Mouse (Mus musculus) heart, postnatal 0 days (tissue): ENCODE results near the gene Bloc1s4. TPM values are rescaled to one million over a fixed set of nuclear protein-coding genes. Genes with fewer than 3 reads are reported as not detected.

Experiments
- ATAC-seq: fragments of 200-750 bp; cut with Nextera tagmentation; 2 replicates; pipeline ENCODE4 v1.8.0; 2017; ENCODE audit warnings: low read depth, moderate number of reproducible peaks, moderate library complexity; ENCODE audit not compliant: insufficient read depth
- DNase-seq: peaks from one replicate; pipeline ENCODE4 v3.0.0-alpha.2; 2016; ENCODE audit warnings: low spot score
- H3K27ac ChIP-seq: fragments of 300-500 bp; sonication (generic); 2 replicates; pipeline ENCODE4 v1.5.1; 2014; ENCODE audit warnings: low read depth, mild to moderate bottlenecking
- H3K27me3 ChIP-seq: fragments of 300-500 bp; sonication (generic); 2 replicates; pipeline ENCODE4 v1.6.1; 2014; ENCODE audit warnings: low read length, mixed read lengths; ENCODE audit not compliant: control insufficient read depth, insufficient read depth
- H3K36me3 ChIP-seq: fragments of 300-500 bp; sonication (generic); replicated peaks from 2 replicates; pipeline ENCODE4 v1.6.1; 2014; ENCODE audit warnings: low read length, mixed read lengths; ENCODE audit not compliant: control insufficient read depth, insufficient read depth
- H3K4me1 ChIP-seq: fragments of 300-500 bp; sonication (generic); 2 replicates; pipeline ENCODE4 v1.6.1; 2014; ENCODE audit warnings: antibody characterized with exemption; ENCODE audit not compliant: control insufficient read depth, insufficient read depth
- H3K4me2 ChIP-seq: fragments of 300-500 bp; sonication (generic); 2 replicates; pipeline ENCODE4 v1.6.1; 2014; ENCODE audit warnings: low read depth, mild to moderate bottlenecking, low read length, moderate library complexity
- H3K4me3 ChIP-seq: fragments of 300-500 bp; sonication (generic); 2 replicates; pipeline ENCODE4 v1.5.1; 2014; ENCODE audit warnings: low read depth, low read length
- H3K9ac ChIP-seq: fragments of 300-500 bp; sonication (generic); replicated peaks from 2 replicates; pipeline ENCODE4 v1.6.1; 2014; ENCODE audit warnings: low read depth, low read length, mixed read lengths
- H3K9me3 ChIP-seq: fragments of 300-500 bp; sonication (generic); replicated peaks from 2 replicates; pipeline ENCODE4 v1.6.1; 2016; ENCODE audit warnings: low read length; ENCODE audit not compliant: control insufficient read depth
- CTCF ChIP-seq: IDR thresholded peaks from 2 replicates; pipeline ENCODE4 v1.5.1; 2016; ENCODE audit warnings: antibody characterized with exemption, control low read depth, low read depth
- EP300 ChIP-seq: IDR thresholded peaks from 2 replicates; pipeline ENCODE4 v1.6.1; 2016; ENCODE audit warnings: antibody characterized with exemption, low read depth
- WGBS: fragments of 180-500 bp; shearing (Covaris S2); extraction: QIAGEN DNeasy Blood & Tissue Kit; methylation state at CpG from one replicate; pipeline ENCODE4 v1.1.7; 2014; 5-methylcytosine and 5-hydroxymethylcytosine counted together
- polyA plus RNA-seq: library from polyadenylated mRNA; unstranded; fragments of >200 nt; fragmentation: Nextera tagmentation; extraction: Ambion mirVana; gene quantifications from 2 replicates; pipeline ENCODE4 v1.2.1, GENCODE M21; 2015
- total RNA-seq: library from RNA; depleted of rRNA; stranded (reverse); fragments of >200 nt; gene quantifications from 2 replicates; pipeline ENCODE4 v1.2.3, GENCODE M21; 2014; ENCODE audit warnings: low replicate concordance

Gene Bloc1s4
- total and polyA plus RNA-seq, 2 experiments from 2014 or later = 7.5 to 18.5 TPM

DNA sequence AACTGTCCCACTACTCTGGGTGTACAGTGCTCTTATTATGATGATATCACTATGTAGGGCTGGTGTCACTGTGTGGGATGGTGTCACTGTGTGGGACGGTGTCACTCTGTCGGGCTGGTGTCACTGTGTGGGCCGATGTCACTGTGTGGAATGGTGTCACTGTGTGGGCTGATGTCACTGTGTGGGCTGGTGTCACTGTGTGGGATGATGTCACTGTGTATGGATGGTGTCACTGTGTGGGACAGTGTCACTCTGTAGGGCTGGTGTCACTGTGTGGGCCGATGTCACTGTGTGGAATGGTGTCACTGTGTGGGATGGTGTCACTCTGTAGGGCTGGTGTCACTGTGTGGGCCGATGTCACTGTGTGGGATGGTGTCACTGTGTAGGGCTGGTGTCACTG lies 37.6 kb upstream of the Bloc1s4 start:
- no peaks in the 10 kb centered on the region for H3K4me1 ChIP-seq
- no peak overlapping the region for H3K9ac ChIP-seq
- H3K4me3 ChIP-seq = no peak overlapping the region
- H3K36me3 ChIP-seq = no peaks in the 10 kb centered on the region
- TF ChIP-seq CTCF (no peak), EP300 (no peak)
- H3K9me3 ChIP-seq = 0 out of 2 replicates have a peak, but pooled peaks cover 6% of the 10 kb centered on the region
- DNase-seq (no peak), ATAC-seq (no peak)
- H3K27ac ChIP-seq = no peak overlapping the region
- no peaks in the 10 kb centered on the region for H3K27me3 ChIP-seq
- 86% methylated on average over 5 of the region's 5 CpGs for whole genome bisulfite sequencing
- no peak overlapping the region for H3K4me2 ChIP-seq

GRCm38 (mm10) chr5:36779512-36779911 lies 31.1 kb upstream of the Bloc1s4 start:
- no peak for TF ChIP-seq CTCF
- no peak for TF ChIP-seq EP300
- ATAC-seq = no peak
- no peak for DNase-seq
- Histone ChIP-seq H3K4me1 (no peaks in the 10 kb centered on the region), H3K36me3 (no peaks in the 10 kb centered on the region), H3K4me2 (no peak overlapping the region), H3K4me3 (no peak overlapping the region), H3K9ac (no peak overlapping the region), H3K27me3 (no peaks in the 10 kb centered on the region), H3K27ac (no peak overlapping the region), H3K9me3 (peaks cover 4% of the 10 kb centered on the region; the same call in 1 of the 2 replicates)
- 74% methylated on average over 2 of the region's 2 CpGs for WGBS

DNA sequence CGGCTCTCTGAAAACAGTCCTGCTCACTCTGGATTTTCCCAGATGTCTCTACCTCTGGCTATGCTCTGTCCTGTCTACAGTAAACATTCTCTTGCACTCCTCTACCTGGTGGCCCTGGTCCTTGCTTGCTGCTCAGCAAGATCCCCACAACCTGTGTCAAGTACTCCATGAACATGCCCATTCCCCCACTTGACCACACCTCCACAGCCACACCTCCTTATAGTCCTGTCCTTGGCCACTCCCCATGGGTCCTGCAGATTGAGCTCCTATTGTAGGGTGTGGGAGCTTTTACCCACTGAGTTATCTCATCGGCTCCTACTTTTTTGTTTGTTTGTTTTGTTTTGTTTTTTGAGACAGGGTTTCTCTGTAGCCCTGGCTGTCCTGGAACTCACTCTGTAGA lies 30.5 kb upstream of the Bloc1s4 start:
- 81% methylated on average over 1 of the region's 2 CpGs for WGBS

GRCm38 (mm10) chr5:36777186-36777585 lies 28.7 kb upstream of the Bloc1s4 start:
- no peak overlapping the region for H3K27ac ChIP-seq
- no peak overlapping the region for H3K4me3 ChIP-seq
- no peak overlapping the region for H3K4me2 ChIP-seq
- no peak overlapping the region for H3K9ac ChIP-seq
- no peak for DNase-seq
- H3K27me3 ChIP-seq = no peaks in the 10 kb centered on the region
- H3K9me3 ChIP-seq = no peaks in the 10 kb centered on the region; the same call in 1 of the 2 replicates
- TF ChIP-seq CTCF (no peak), EP300 (no peak)
- no peaks in the 10 kb centered on the region for H3K36me3 ChIP-seq
- no peak for ATAC-seq
- 16% methylated on average over 2 of the region's 2 CpGs for WGBS
- H3K4me1 ChIP-seq = no peaks in the 10 kb centered on the region

More for the DNA sequence above, 30.5 kb upstream of the Bloc1s4 start:
- no peaks in the 10 kb centered on the region for H3K27me3 ChIP-seq
- no peak overlapping the region for H3K4me3 ChIP-seq
- H3K9me3 ChIP-seq = no peaks in the 10 kb centered on the region; the same call in 1 of the 2 replicates
- ATAC-seq = no peak
- no peaks in the 10 kb centered on the region for H3K36me3 ChIP-seq
- H3K9ac ChIP-seq = no peak overlapping the region
- DNase-seq = no peak
- H3K4me1 ChIP-seq = no peaks in the 10 kb centered on the region
- no peak overlapping the region for H3K4me2 ChIP-seq
- no peak overlapping the region for H3K27ac ChIP-seq
- no peak for TF ChIP-seq CTCF
- TF ChIP-seq EP300 = no peak

- no peak for DNase-seq
- no peaks in the 10 kb centered on the region for H3K36me3 ChIP-seq
- no peak overlapping the region for H3K27ac ChIP-seq
- 20% methylated on average over 9 of the region's 9 CpGs for WGBS
- H3K4me1 ChIP-seq = no peaks in the 10 kb centered on the region
- no peak for ATAC-seq
- H3K4me3 ChIP-seq = no peak overlapping the region
- no peak overlapping the region for H3K9ac ChIP-seq
- H3K4me2 ChIP-seq = no peak overlapping the region
- H3K27me3 ChIP-seq = no peaks in the 10 kb centered on the region
- H3K9me3 ChIP-seq = no peaks in the 10 kb centered on the region; the same call in 1 of the 2 replicates
- TF ChIP-seq EP300 (no peak), CTCF (no peak)
Observed at GRCm38 (mm10) chr5:36776021-36776575, 27.6 kb upstream of the Bloc1s4 start.

DNA sequence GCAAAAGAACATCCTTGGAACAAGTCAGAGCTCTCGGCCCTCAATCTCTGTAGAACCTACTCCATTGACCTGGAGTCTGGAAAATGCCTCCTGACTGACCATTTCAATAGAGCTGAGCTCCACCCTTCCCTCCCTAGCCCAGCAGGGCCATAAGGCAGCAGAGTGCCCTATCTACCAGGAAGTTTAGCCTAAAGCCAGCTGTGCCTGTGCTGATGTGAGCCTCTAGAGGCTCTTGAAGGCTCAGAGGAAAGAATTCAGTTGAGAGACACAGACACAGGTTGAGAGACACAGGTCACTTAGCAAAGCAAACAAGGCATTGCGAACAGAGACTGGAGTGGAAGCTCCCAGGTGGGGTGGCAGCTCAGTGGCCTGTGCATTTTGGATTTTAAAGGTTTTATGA lies 26.9 kb upstream of the Bloc1s4 start:
- no peak for ATAC-seq
- no peak for DNase-seq
- 84% methylated on average over 2 of the region's 2 CpGs for WGBS
- no peak for TF ChIP-seq CTCF
- TF ChIP-seq EP300 = no peak
- Histone ChIP-seq H3K4me1 (no peaks in the 10 kb centered on the region), H3K27me3 (no peaks in the 10 kb centered on the region), H3K36me3 (no peaks in the 10 kb centered on the region), H3K9me3 (no peaks in the 10 kb centered on the region), H3K4me3 (no peak overlapping the region), H3K9ac (no peak overlapping the region), H3K4me2 (no peak overlapping the region), H3K27ac (no peak overlapping the region)
